Mouse (Mus musculus) ES-Bruce4 (cell line): ENCODE results near the gene Rab31. TPM values are rescaled to one million over a fixed set of nuclear protein-coding genes. Genes with fewer than 3 reads are reported as not detected.

Experiments used
- H3K27ac ChIP-seq: 2 replicates; pipeline ENCODE4 v1.5.1; 2012; ENCODE audit warnings: low read length, inconsistent platforms; ENCODE audit not compliant: insufficient read depth
- H3K27me3 ChIP-seq: 2 replicates; pipeline ENCODE4 v1.6.1; 2012; ENCODE audit warnings: mild to moderate bottlenecking, low read length, inconsistent platforms; ENCODE audit not compliant: control insufficient read depth, poor library complexity, insufficient read depth, severe bottlenecking
- H3K36me3 ChIP-seq: 2 replicates; pipeline ENCODE4 v1.6.1; 2012; ENCODE audit warnings: inconsistent platforms, mild to moderate bottlenecking, low read length, moderate library complexity; ENCODE audit not compliant: control insufficient read depth, poor library complexity, insufficient read depth, severe bottlenecking
- H3K4me1 ChIP-seq: one replicate; pipeline ENCODE4 v1.8.1; 2011; ENCODE audit warnings: low read length; ENCODE audit not compliant: control insufficient read depth, insufficient read depth
- H3K4me3 ChIP-seq: 2 replicates; pipeline ENCODE4 v1.5.1; 2011; ENCODE audit warnings: low read depth, mild to moderate bottlenecking, low read length
- H3K9ac ChIP-seq: 2 replicates; pipeline ENCODE4 v1.6.1; 2012; ENCODE audit warnings: low read depth, mild to moderate bottlenecking, inconsistent platforms; ENCODE audit not compliant: poor library complexity, severe bottlenecking
- H3K9me3 ChIP-seq: replicated peaks from 2 replicates; pipeline ENCODE4 v1.6.1; 2012; ENCODE audit warnings: mild to moderate bottlenecking, low read length, inconsistent platforms; ENCODE audit not compliant: control insufficient read depth, poor library complexity, insufficient read depth, severe bottlenecking
- CTCF ChIP-seq: IDR thresholded peaks from one replicate; pipeline ENCODE4 v1.8.1; 2011; ENCODE audit warnings: low read depth, low read length
- EP300 ChIP-seq: IDR thresholded peaks from 2 replicates; pipeline ENCODE4 v1.6.1; 2011; ENCODE audit warnings: low read depth, low read length; ENCODE audit not compliant: insufficient read depth
- POLR2A ChIP-seq: IDR thresholded peaks from one replicate; pipeline ENCODE4 v1.8.1; 2011; ENCODE audit warnings: low read length; ENCODE audit not compliant: insufficient read depth
- polyA plus RNA-seq: library from polyadenylated mRNA; stranded (reverse); fragments of >200 nt; gene quantifications from 2 replicates; pipeline ENCODE4 v1.2.4, GENCODE M21; 2011; ENCODE audit warnings: low read depth; ENCODE audit not compliant: missing spikeins, insufficient read depth, insufficient read length

The Rab31 gene
- polyA plus RNA-seq, 1 experiment = 18.7 TPM

DNA sequence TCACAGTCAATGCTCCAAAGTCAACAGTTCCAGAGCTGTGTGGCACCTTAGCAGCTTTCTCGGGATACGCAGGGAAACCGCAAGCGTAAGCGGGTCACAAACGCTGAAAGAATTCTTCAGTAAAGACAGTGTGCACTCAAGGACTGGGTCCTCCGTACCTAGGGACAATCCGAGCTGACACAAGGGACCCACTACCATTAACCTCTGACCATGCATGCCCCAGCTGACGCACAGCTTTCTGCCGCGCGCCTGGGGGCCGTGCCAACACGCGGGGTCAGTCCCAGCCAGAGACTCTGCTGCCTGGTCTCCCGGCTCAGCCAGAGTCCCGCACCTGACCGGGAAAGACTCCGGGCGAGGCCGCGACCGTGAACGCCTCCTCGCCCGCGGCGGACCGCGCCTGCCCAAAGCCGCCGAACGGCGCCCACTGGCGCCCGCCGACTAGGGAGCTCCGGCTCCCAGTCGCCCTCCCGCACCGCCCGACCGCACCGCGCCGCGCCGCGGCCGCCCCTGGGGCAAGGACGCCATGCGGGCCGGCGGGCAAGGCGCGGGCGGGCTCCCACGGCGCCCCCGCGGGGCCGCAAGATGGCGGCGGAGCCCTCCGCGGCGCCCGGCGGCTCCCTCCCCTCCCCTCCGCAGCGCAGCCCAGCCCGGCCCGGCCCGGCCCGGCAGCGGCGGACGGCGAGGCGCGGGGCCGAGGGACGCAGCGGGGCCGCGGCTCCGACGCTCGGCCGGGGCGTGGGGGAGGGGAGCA is 160.0 kb downstream of the Rab31 start:
- H3K27ac ChIP-seq = peak overlapping the region; percentile 86
- no peaks in the 10 kb centered on the region for H3K4me1 ChIP-seq
- H3K4me3 ChIP-seq = peak overlapping the region; percentile 95
- TF ChIP-seq POLR2A (no peak), CTCF (no peak), EP300 (no peak)
- H3K36me3 ChIP-seq = no peaks in the 10 kb centered on the region
- no peaks in the 10 kb centered on the region; the same call in 1 of the 2 replicates for H3K27me3 ChIP-seq
- H3K9me3 ChIP-seq = no peaks in the 10 kb centered on the region
- peak overlapping the region; percentile 99 for H3K9ac ChIP-seq

DNA sequence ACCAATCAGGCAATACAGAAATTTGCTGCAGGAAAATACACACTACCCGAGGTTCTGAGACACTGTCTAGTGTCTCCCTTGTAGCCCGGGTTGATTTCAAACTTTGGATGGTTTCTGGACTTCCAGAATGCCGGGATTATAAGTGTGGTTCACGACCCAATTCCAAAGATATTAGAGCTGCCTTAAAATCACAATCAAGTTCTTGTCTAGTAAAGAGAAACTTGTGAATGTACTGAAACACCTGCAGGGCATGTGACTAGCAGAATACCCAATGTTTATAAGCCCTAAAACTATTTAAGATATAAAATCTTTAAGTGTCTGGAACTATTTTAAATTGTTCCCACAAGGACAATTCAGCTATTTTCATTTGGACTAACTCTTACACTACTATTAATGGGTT is 160.8 kb downstream of the Rab31 start:
- H3K9me3 ChIP-seq = no peaks in the 10 kb centered on the region
- H3K36me3 ChIP-seq = no peaks in the 10 kb centered on the region
- H3K27me3 ChIP-seq = no peaks in the 10 kb centered on the region
- H3K27ac ChIP-seq = no peak overlapping the region
- no peak overlapping the region for H3K4me3 ChIP-seq
- no peaks in the 10 kb centered on the region for H3K4me1 ChIP-seq
- TF ChIP-seq POLR2A = no peak
- no peak for TF ChIP-seq CTCF
- no peak for TF ChIP-seq EP300
- H3K9ac ChIP-seq = peak overlapping the region; percentile 99

DNA sequence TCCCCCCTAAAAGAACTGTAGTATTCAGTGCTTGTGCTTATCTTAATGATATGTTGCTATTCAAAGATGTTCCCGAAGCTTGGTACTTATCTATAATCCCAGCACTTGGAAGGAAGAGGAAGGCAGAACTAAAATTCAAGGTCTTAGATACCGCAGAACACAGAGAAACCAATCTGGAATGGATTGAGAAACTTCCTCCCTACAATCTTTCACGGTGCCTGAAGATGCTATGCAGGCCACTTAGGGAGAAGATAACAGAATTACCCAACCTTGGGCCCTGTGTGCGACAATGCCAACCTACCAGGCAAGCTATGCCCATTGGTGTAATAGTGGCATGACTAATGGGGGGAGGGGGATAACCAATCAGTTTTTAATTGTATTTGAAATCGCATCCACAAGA is 163.8 kb downstream of the Rab31 start:
- no peak overlapping the region for H3K4me3 ChIP-seq
- H3K9me3 ChIP-seq = no peaks in the 10 kb centered on the region
- H3K27ac ChIP-seq = no peak overlapping the region
- TF ChIP-seq POLR2A = no peak
- TF ChIP-seq EP300 = no peak
- no peak for TF ChIP-seq CTCF
- H3K4me1 ChIP-seq = peaks cover 2% of the 10 kb centered on the region
- no peak overlapping the region for H3K9ac ChIP-seq
- H3K36me3 ChIP-seq = no peaks in the 10 kb centered on the region
- no peaks in the 10 kb centered on the region for H3K27me3 ChIP-seq

DNA sequence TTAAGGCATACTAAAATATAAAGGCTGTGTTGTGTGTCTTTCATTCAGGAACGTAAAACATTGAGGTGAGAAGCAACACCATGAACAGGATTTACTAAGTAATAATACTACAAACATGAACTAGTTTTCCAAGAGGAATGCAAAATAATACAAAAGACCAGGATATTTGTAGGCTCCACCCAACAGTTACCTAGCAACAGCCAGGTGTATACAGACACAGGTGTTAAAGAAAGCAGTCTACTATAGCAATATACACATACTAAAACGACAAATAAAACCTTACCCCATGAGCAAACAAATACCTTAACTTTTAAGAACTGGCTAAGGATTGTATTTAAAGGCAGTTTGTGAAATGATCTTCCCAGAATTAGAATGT is 164.3 kb downstream of the Rab31 start:
- Histone ChIP-seq H3K27me3 (no peaks in the 10 kb centered on the region), H3K27ac (no peak overlapping the region), H3K4me3 (no peak overlapping the region), H3K9ac (no peak overlapping the region), H3K36me3 (no peaks in the 10 kb centered on the region), H3K4me1 (peaks cover 2% of the 10 kb centered on the region), H3K9me3 (no peaks in the 10 kb centered on the region)
- TF ChIP-seq EP300 (no peak), POLR2A (no peak), CTCF (no peak)

DNA sequence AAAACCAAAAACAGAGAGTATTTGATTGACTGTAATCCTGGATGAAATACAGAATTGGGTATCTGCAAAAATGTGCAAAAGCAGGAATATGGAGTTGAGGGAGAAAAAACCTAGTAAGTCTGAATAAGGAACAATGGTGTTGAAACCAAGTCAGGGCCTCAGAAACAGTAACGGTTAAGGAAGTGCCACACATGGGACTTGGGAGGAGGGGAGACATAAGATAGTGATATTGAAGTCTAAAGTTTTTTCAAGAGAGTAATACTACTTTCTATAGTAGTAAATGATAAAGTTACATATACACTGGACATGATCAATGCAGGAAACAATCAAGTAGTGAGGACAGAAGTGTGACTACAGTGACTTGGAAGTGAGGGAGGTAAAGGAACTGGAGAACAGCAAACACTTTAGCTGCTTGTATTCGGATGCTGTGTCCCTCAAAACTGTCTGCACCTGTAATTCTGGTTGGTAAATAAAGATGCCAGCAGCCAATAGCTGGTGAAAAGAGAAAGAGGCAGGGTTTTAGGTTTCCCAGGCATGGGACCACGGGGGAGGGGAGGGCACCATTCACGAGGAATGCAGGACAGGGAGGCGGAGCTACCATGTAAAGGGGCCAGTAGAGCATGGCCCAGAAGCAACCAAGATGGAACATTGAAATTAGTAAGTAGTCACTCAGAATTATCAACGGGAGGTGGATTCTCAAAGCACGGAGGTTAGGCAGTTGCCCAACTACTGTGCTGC is 164.8 kb downstream of the Rab31 start:
- no peak for TF ChIP-seq CTCF
- TF ChIP-seq EP300 = no peak
- no peak for TF ChIP-seq POLR2A
- Histone ChIP-seq H3K27me3 (no peaks in the 10 kb centered on the region), H3K4me3 (no peak overlapping the region), H3K4me1 (peaks cover 2% of the 10 kb centered on the region), H3K36me3 (no peaks in the 10 kb centered on the region), H3K9ac (no peak overlapping the region), H3K27ac (no peak overlapping the region), H3K9me3 (no peaks in the 10 kb centered on the region)

DNA sequence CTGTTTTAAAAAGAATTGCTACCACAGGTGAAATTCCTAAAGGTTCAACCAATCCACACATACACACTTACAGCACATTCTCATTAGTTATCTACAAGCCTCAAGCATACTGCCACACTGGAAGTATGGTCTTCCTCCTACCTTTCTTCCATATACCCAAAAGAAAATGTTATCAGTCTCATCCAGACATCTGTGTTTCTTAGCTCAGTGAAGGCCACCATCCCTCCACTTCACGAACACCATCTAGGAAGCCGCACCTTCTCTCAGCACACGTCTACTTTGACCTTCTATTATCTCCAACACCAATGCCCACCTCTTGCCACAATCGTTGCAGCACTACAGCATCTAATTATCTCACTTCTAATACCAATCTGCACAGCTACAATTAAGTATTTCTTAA is 166.5 kb downstream of the Rab31 start:
- Histone ChIP-seq H3K36me3 (no peaks in the 10 kb centered on the region), H3K27ac (no peak overlapping the region), H3K4me1 (peaks cover 2% of the 10 kb centered on the region), H3K9me3 (no peaks in the 10 kb centered on the region), H3K27me3 (no peaks in the 10 kb centered on the region), H3K4me3 (no peak overlapping the region), H3K9ac (no peak overlapping the region)
- TF ChIP-seq CTCF (no peak), POLR2A (no peak), EP300 (no peak)
